Mouse (Mus musculus): ENCODE data around the gene Zbtb46. TPM values are rescaled to one million over a fixed set of nuclear protein-coding genes. Genes with fewer than 3 reads are reported as not detected.

Gene Zbtb46
- polyA plus RNA-seq, 1 experiment from 2014 or later = 22.0 TPM

Other genes starting within 250 kb of the Zbtb46 start
- 0.14 and 0.22 TPM in 2 replicates for gene Srms, start 246.2 kb downstream of the Zbtb46 start, polyA plus RNA-seq (2015; fragmentation: Nextera tagmentation; extraction: Ambion mirVana)
- gene Fndc11, start 239.4 kb downstream of the Zbtb46 start, polyA plus RNA-seq (2015; fragmentation: Nextera tagmentation; extraction: Ambion mirVana) = not detected in 2 replicates
- gene Helz2, start 217.4 kb downstream of the Zbtb46 start, polyA plus RNA-seq (2015; fragmentation: Nextera tagmentation; extraction: Ambion mirVana) = 0.22 and 0.32 TPM in 2 replicates
- 15.1 and 15.4 TPM in 2 replicates for gene Gmeb2, start 171.4 kb downstream of the Zbtb46 start, polyA plus RNA-seq (2015; fragmentation: Nextera tagmentation; extraction: Ambion mirVana)
- gene Stmn3, start 144.9 kb downstream of the Zbtb46 start, polyA plus RNA-seq (2015; fragmentation: Nextera tagmentation; extraction: Ambion mirVana) = 1,090 and 1,260 TPM in 2 replicates
- gene Rtel1, start 139.7 kb downstream of the Zbtb46 start, polyA plus RNA-seq (2015; fragmentation: Nextera tagmentation; extraction: Ambion mirVana) = 28.8 and 30.1 TPM in 2 replicates
- gene Zgpat, start 94.5 kb downstream of the Zbtb46 start, polyA plus RNA-seq (2015; fragmentation: Nextera tagmentation; extraction: Ambion mirVana) = 61.4 and 67.4 TPM in 2 replicates
- gene Arfrp1, start 94.0 kb downstream of the Zbtb46 start, polyA plus RNA-seq (2015; fragmentation: Nextera tagmentation; extraction: Ambion mirVana) = 82.6 and 85.9 TPM in 2 replicates
- gene Lime1, start 79.3 kb downstream of the Zbtb46 start, polyA plus RNA-seq (2015; fragmentation: Nextera tagmentation; extraction: Ambion mirVana) = 41.3 and 41.4 TPM in 2 replicates
- gene Abhd16b, start 33.8 kb upstream of the Zbtb46 start, polyA plus RNA-seq (2015; fragmentation: Nextera tagmentation; extraction: Ambion mirVana) = 0.11 TPM in 1 of 2 replicates, not detected in the other
- gene Tpd52l2, start 37.7 kb upstream of the Zbtb46 start, polyA plus RNA-seq (2015; fragmentation: Nextera tagmentation; extraction: Ambion mirVana) = 107 and 114 TPM in 2 replicates
- 192 and 214 TPM in 2 replicates for gene Dnajc5, start 61.1 kb upstream of the Zbtb46 start, polyA plus RNA-seq (2015; fragmentation: Nextera tagmentation; extraction: Ambion mirVana)
- 67.4 and 73.6 TPM in 2 replicates for gene Uckl1, start 125.5 kb upstream of the Zbtb46 start, polyA plus RNA-seq (2015; fragmentation: Nextera tagmentation; extraction: Ambion mirVana)
- gene Prpf6, start 132.4 kb upstream of the Zbtb46 start, polyA plus RNA-seq (2015; fragmentation: Nextera tagmentation; extraction: Ambion mirVana) = 63.1 and 65.6 TPM in 2 replicates
- 78.7 and 81.3 TPM in 2 replicates for gene Zfp512b, start 133.4 kb upstream of the Zbtb46 start, polyA plus RNA-seq (2015; fragmentation: Nextera tagmentation; extraction: Ambion mirVana)
- 146 and 157 TPM in 2 replicates for gene Samd10, start 139.8 kb upstream of the Zbtb46 start, polyA plus RNA-seq (2015; fragmentation: Nextera tagmentation; extraction: Ambion mirVana)
- gene Gm29797, start 197.6 kb upstream of the Zbtb46 start, polyA plus RNA-seq (2015; fragmentation: Nextera tagmentation; extraction: Ambion mirVana) = not detected in 2 replicates
- gene Sox18, start 212.2 kb upstream of the Zbtb46 start, polyA plus RNA-seq (2015; fragmentation: Nextera tagmentation; extraction: Ambion mirVana) = 18.9 and 22.2 TPM in 2 replicates
- 33.9 and 37.8 TPM in 2 replicates for gene Tcea2, start 220.9 kb upstream of the Zbtb46 start, polyA plus RNA-seq (2015; fragmentation: Nextera tagmentation; extraction: Ambion mirVana)
- 42.7 and 49.2 TPM in 2 replicates for gene Rgs19, start 234.6 kb upstream of the Zbtb46 start, polyA plus RNA-seq (2015; fragmentation: Nextera tagmentation; extraction: Ambion mirVana)
- gene Lkaaear1, start 239.0 kb upstream of the Zbtb46 start, polyA plus RNA-seq (2015; fragmentation: Nextera tagmentation; extraction: Ambion mirVana) = not detected in 2 replicates